Mouse (Mus musculus): ENCODE measurements around the gene Cmpk1. TPM values are rescaled to one million over a fixed set of nuclear protein-coding genes. Genes with fewer than 3 reads are reported as not detected.

The Cmpk1 gene
- polyA plus RNA-seq, 1 experiment from 2014 or later, result 98.9 TPM

GRCm38 (mm10) chr4:114941311-114941710 lies 45.7 kb downstream of the Cmpk1 start:
- Histone ChIP-seq H3K9ac (ENCODE audit: low read length) (no peak overlapping the region), H3K27me3 (replicated peaks; ENCODE audit: control insufficient read depth, insufficient read depth, low read length) (peaks cover 7% of the 10 kb centered on the region), H3K4me2 (ENCODE audit: low read length) (no peak overlapping the region), H3K4me3 (ENCODE audit: low read depth, low read length) (no peak overlapping the region), H3K4me1 (replicated peaks; ENCODE audit: control insufficient read depth, insufficient read depth, low read length) (no peaks in the 10 kb centered on the region), H3K27ac (ENCODE audit: low read depth) (no peak overlapping the region), H3K9me3 (ENCODE audit: control insufficient read depth, low read length) (no peaks in the 10 kb centered on the region), H3K36me3 (ENCODE audit: control insufficient read depth, insufficient read depth, low read length) (no peaks in the 10 kb centered on the region)
- ATAC-seq (replicated peaks; ENCODE audit: low FRiP score, low TSS enrichment, low read depth) (no peak), DNase-seq (ENCODE audit: low spot score) (peak; percentile 38)
- 80% methylated on average over 4 of the region's 4 CpGs for WGBS

GRCm38 (mm10) chr4:114938248-114938647 lies 48.8 kb downstream of the Cmpk1 start:
- Histone ChIP-seq H3K9me3 (ENCODE audit: control insufficient read depth, low read length) (no peaks in the 10 kb centered on the region), H3K9ac (ENCODE audit: low read length) (no peak overlapping the region), H3K36me3 (ENCODE audit: control insufficient read depth, insufficient read depth, low read length) (no peaks in the 10 kb centered on the region), H3K4me2 (ENCODE audit: low read length) (no peak overlapping the region), H3K27me3 (replicated peaks; ENCODE audit: control insufficient read depth, insufficient read depth, low read length) (peaks cover 13% of the 10 kb centered on the region; the same call in 1 of the 2 replicates), H3K27ac (ENCODE audit: low read depth) (no peak overlapping the region), H3K4me3 (ENCODE audit: low read depth, low read length) (no peak overlapping the region), H3K4me1 (replicated peaks; ENCODE audit: control insufficient read depth, insufficient read depth, low read length) (no peaks in the 10 kb centered on the region)
- ATAC-seq (replicated peaks; ENCODE audit: low FRiP score, low TSS enrichment, low read depth), result no peak
- no peak for DNase-seq (ENCODE audit: low spot score)
- WGBS, result 43% methylated on average over 3 of the region's 3 CpGs

GRCm38 (mm10) chr4:114937459-114938047 lies 49.5 kb downstream of the Cmpk1 start:
- 72% methylated on average over 4 of the region's 4 CpGs for WGBS
- no peak overlapping the region for H3K27ac ChIP-seq (ENCODE audit: low read depth)
- no peak for ATAC-seq (replicated peaks; ENCODE audit: low FRiP score, low TSS enrichment, low read depth)

GRCm38 (mm10) chr4:114934188-114934587 lies 52.9 kb downstream of the Cmpk1 start:
- H3K9ac ChIP-seq (ENCODE audit: low read length), result no peak overlapping the region
- H3K4me1 ChIP-seq (replicated peaks; ENCODE audit: control insufficient read depth, insufficient read depth, low read length), result no peaks in the 10 kb centered on the region
- no peaks in the 10 kb centered on the region for H3K36me3 ChIP-seq (ENCODE audit: control insufficient read depth, insufficient read depth, low read length)
- no peak for DNase-seq (ENCODE audit: low spot score)
- H3K9me3 ChIP-seq (ENCODE audit: control insufficient read depth, low read length), result no peaks in the 10 kb centered on the region
- ATAC-seq (replicated peaks; ENCODE audit: low FRiP score, low TSS enrichment, low read depth), result no peak
- no peak overlapping the region for H3K4me3 ChIP-seq (ENCODE audit: low read depth, low read length)
- WGBS, result 82% methylated on average over 6 of the region's 6 CpGs
- H3K27ac ChIP-seq (ENCODE audit: low read depth), result no peak overlapping the region
- H3K27me3 ChIP-seq (replicated peaks; ENCODE audit: control insufficient read depth, insufficient read depth, low read length), result peaks cover 28% of the 10 kb centered on the region
- H3K4me2 ChIP-seq (ENCODE audit: low read length), result no peak overlapping the region

More at GRCm38 (mm10) chr4:114937459-114938047, 49.5 kb downstream of the Cmpk1 start:
- peaks cover 13% of the 10 kb centered on the region; the same call in 1 of the 2 replicates for H3K27me3 ChIP-seq (replicated peaks; ENCODE audit: control insufficient read depth, insufficient read depth, low read length)
- H3K4me2 ChIP-seq (ENCODE audit: low read length), result no peak overlapping the region
- H3K36me3 ChIP-seq (ENCODE audit: control insufficient read depth, insufficient read depth, low read length), result no peaks in the 10 kb centered on the region
- no peak for DNase-seq (ENCODE audit: low spot score)
- no peak overlapping the region for H3K4me3 ChIP-seq (ENCODE audit: low read depth, low read length)
- no peaks in the 10 kb centered on the region for H3K9me3 ChIP-seq (ENCODE audit: control insufficient read depth, low read length)
- no peak overlapping the region for H3K9ac ChIP-seq (ENCODE audit: low read length)
- no peaks in the 10 kb centered on the region for H3K4me1 ChIP-seq (replicated peaks; ENCODE audit: control insufficient read depth, insufficient read depth, low read length)

GRCm38 (mm10) chr4:114932747-114933146 lies 54.3 kb downstream of the Cmpk1 start:
- no peak overlapping the region for H3K4me3 ChIP-seq (ENCODE audit: low read depth, low read length)
- DNase-seq (ENCODE audit: low spot score) (no peak), ATAC-seq (replicated peaks; ENCODE audit: low FRiP score, low TSS enrichment, low read depth) (no peak)
- peaks cover 40% of the 10 kb centered on the region for H3K27me3 ChIP-seq (replicated peaks; ENCODE audit: control insufficient read depth, insufficient read depth, low read length)
- no peaks in the 10 kb centered on the region for H3K9me3 ChIP-seq (ENCODE audit: control insufficient read depth, low read length)
- H3K36me3 ChIP-seq (ENCODE audit: control insufficient read depth, insufficient read depth, low read length), result no peaks in the 10 kb centered on the region
- no peaks in the 10 kb centered on the region for H3K4me1 ChIP-seq (replicated peaks; ENCODE audit: control insufficient read depth, insufficient read depth, low read length)
- WGBS, result 80% methylated on average over 4 of the region's 4 CpGs
- H3K27ac ChIP-seq (ENCODE audit: low read depth), result no peak overlapping the region
- H3K9ac ChIP-seq (ENCODE audit: low read length), result no peak overlapping the region
- no peak overlapping the region for H3K4me2 ChIP-seq (ENCODE audit: low read length)

GRCm38 (mm10) chr4:114929155-114929554 lies 57.9 kb downstream of the Cmpk1 start:
- Histone ChIP-seq H3K4me2 (ENCODE audit: low read length) (no peak overlapping the region), H3K27me3 (replicated peaks; ENCODE audit: control insufficient read depth, insufficient read depth, low read length) (peaks cover 65% of the 10 kb centered on the region), H3K9me3 (ENCODE audit: control insufficient read depth, low read length) (no peaks in the 10 kb centered on the region), H3K9ac (ENCODE audit: low read length) (no peak overlapping the region), H3K4me1 (replicated peaks; ENCODE audit: control insufficient read depth, insufficient read depth, low read length) (peaks cover 5% of the 10 kb centered on the region; the same call in 1 of the 2 replicates), H3K36me3 (ENCODE audit: control insufficient read depth, insufficient read depth, low read length) (no peaks in the 10 kb centered on the region), H3K4me3 (ENCODE audit: low read depth, low read length) (no peak overlapping the region), H3K27ac (ENCODE audit: low read depth) (no peak overlapping the region)
- ATAC-seq (replicated peaks; ENCODE audit: low FRiP score, low TSS enrichment, low read depth) (no peak), DNase-seq (ENCODE audit: low spot score) (no peak)
- 36% methylated on average over 15 of the region's 15 CpGs for WGBS

- WGBS, result 2% methylated on average over 25 of the region's 25 CpGs
- no peak for ATAC-seq (replicated peaks; ENCODE audit: low FRiP score, low TSS enrichment, low read depth)
- Histone ChIP-seq H3K27me3 (replicated peaks; ENCODE audit: control insufficient read depth, insufficient read depth, low read length) (peaks cover 90% of the 10 kb centered on the region), H3K36me3 (ENCODE audit: control insufficient read depth, insufficient read depth, low read length) (no peaks in the 10 kb centered on the region), H3K4me2 (ENCODE audit: low read length) (peak within 1 kb of the TSS; percentile 51), H3K4me1 (replicated peaks; ENCODE audit: control insufficient read depth, insufficient read depth, low read length) (peaks cover 5% of the 10 kb centered on the region; the same call in 1 of the 2 replicates), H3K9ac (ENCODE audit: low read length) (no peak within 1 kb of the TSS), H3K9me3 (ENCODE audit: control insufficient read depth, low read length) (no peaks in the 10 kb centered on the region), H3K4me3 (ENCODE audit: low read depth, low read length) (peak within 1 kb of the TSS; percentile 40), H3K27ac (ENCODE audit: low read depth) (no peak within 1 kb of the TSS)
- DNase-seq (ENCODE audit: low spot score), result no peak
Measured at GRCm38 (mm10) chr4:114925917-114926312, 61.1 kb downstream of the Cmpk1 start, which contains the start of gene Foxe3. TSS of gene Foxe3 (minus strand) at chr4:114926013.

- DNase-seq (ENCODE audit: low spot score), result peak; percentile 72
- no peak overlapping the region for H3K9ac ChIP-seq (ENCODE audit: low read length)
- under 1% methylated on average over 101 of the region's 125 CpGs for WGBS
- peak overlapping the region; percentile 51 for H3K4me2 ChIP-seq (ENCODE audit: low read length)
- H3K27ac ChIP-seq (ENCODE audit: low read depth), result no peak overlapping the region
- 0 out of 2 replicates have a peak, but pooled peaks have one; percentile 41 for ATAC-seq (replicated peaks; ENCODE audit: low FRiP score, low TSS enrichment, low read depth)
- peaks cover 5% of the 10 kb centered on the region; the same call in 1 of the 2 replicates for H3K4me1 ChIP-seq (replicated peaks; ENCODE audit: control insufficient read depth, insufficient read depth, low read length)
- peaks cover 90% of the 10 kb centered on the region for H3K27me3 ChIP-seq (replicated peaks; ENCODE audit: control insufficient read depth, insufficient read depth, low read length)
- no peaks in the 10 kb centered on the region for H3K9me3 ChIP-seq (ENCODE audit: control insufficient read depth, low read length)
- H3K36me3 ChIP-seq (ENCODE audit: control insufficient read depth, insufficient read depth, low read length), result no peaks in the 10 kb centered on the region
- H3K4me3 ChIP-seq (ENCODE audit: low read depth, low read length), result peak overlapping the region; percentile 40
Measured at GRCm38 (mm10) chr4:114924971-114925916, 61.8 kb downstream of the Cmpk1 start.
